Mouse (Mus musculus) kidney, embryonic 14.5 days (tissue): Measurements from ENCODE around the gene Gm49510. TPM values are rescaled to one million over a fixed set of nuclear protein-coding genes. Genes with fewer than 3 reads are reported as not detected.

Experiments used
- ATAC-seq: fragments of 200-750 bp; cut with Nextera tagmentation; 2 replicates; pipeline ENCODE4 v1.8.0; 2017; ENCODE audit warnings: moderate number of reproducible peaks, mild to moderate bottlenecking, moderate TSS enrichment, moderate library complexity; ENCODE audit not compliant: low FRiP score, low TSS enrichment
- H3K27ac ChIP-seq: fragments of 300-500 bp; sonication (generic); 2 replicates; pipeline ENCODE4 v1.5.1; 2014; ENCODE audit warnings: low read depth, mild to moderate bottlenecking, low read length, moderate library complexity, mixed read lengths
- H3K27me3 ChIP-seq: fragments of 300-500 bp; sonication (generic); 2 replicates; pipeline ENCODE4 v1.6.1; 2014; ENCODE audit warnings: mild to moderate bottlenecking, low read length; ENCODE audit not compliant: control insufficient read depth, insufficient read depth
- H3K36me3 ChIP-seq: fragments of 300-500 bp; sonication (generic); 2 replicates; pipeline ENCODE4 v1.6.1; 2014; ENCODE audit warnings: low read length, mixed read lengths; ENCODE audit not compliant: control insufficient read depth, insufficient read depth
- H3K4me1 ChIP-seq: fragments of 300-500 bp; sonication (generic); 2 replicates; pipeline ENCODE4 v1.6.1; 2014; ENCODE audit warnings: low read length, mixed read lengths; ENCODE audit not compliant: control insufficient read depth, insufficient read depth
- H3K4me2 ChIP-seq: fragments of 300-500 bp; sonication (generic); replicated peaks from 2 replicates; pipeline ENCODE4 v1.6.1; 2014; ENCODE audit warnings: low read depth, mild to moderate bottlenecking, low read length
- H3K4me3 ChIP-seq: fragments of 300-500 bp; sonication (generic); 2 replicates; pipeline ENCODE4 v1.5.1; 2014; ENCODE audit warnings: mild to moderate bottlenecking, low read length
- H3K9ac ChIP-seq: fragments of 300-500 bp; sonication (generic); 2 replicates; pipeline ENCODE4 v1.6.1; 2014; ENCODE audit warnings: low read depth, mild to moderate bottlenecking, low read length, moderate library complexity
- H3K9me3 ChIP-seq: fragments of 300-500 bp; sonication (generic); 2 replicates; pipeline ENCODE4 v1.6.1; 2016; ENCODE audit warnings: low read length; ENCODE audit not compliant: control insufficient read depth
- WGBS: fragments of 180-500 bp; shearing (Covaris S2); extraction: QIAGEN DNeasy Blood & Tissue Kit; methylation state at CpG from one replicate; pipeline ENCODE4 v1.1.7; 2014; 5-methylcytosine and 5-hydroxymethylcytosine counted together
- polyA plus RNA-seq: library from polyadenylated mRNA; unstranded; fragments of >200 nt; fragmentation: Nextera tagmentation; extraction: Ambion mirVana; gene quantifications from 2 replicates; pipeline ENCODE4 v1.2.1, GENCODE M21; 2014

Gene Gm49510
- polyA plus RNA-seq, 1 experiment from 2014 or later = 0.19 TPM

DNA sequence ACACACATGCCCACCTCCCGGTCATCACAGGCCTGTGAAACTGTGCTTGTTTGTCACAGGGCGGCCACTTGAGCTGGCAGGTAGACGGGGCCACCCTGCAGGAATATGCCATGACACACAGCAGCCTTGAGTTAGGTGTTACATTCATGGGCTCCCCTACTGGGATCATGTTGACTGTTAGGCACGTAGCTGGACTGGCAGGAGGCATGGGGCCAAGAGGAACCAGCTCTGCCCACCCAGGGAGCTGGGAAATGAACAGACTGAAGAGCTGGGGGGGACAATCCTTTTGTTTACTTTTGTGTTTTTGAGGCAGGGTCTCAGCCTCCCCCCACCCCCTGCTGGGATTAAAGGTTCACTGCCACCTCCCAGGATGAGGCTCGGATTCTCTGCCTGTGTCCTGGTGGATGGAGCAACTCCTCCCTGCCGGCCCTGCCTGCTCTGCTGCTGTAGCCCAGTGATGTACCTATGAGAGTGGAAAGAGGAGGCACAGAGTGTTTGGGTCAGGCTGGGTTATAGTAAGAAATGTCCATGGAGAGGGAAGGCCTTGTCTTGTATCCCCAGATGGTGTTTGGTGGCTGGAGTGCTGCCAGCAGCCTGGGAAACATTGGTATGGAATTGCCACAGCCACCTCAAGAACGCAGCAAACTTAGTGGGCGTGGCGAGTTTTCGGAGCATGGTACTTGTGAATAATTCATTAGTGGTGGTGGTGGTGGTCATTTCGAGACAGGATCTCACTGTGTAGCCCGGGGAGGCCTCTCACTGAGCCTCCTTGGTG, 16.8 kb downstream of the Gm49510 start:
- 0 out of 2 replicates have a peak overlapping the region, but pooled peaks have one; percentile 28 for H3K9ac ChIP-seq
- H3K9me3 ChIP-seq = no peaks in the 10 kb centered on the region
- peak overlapping the region; percentile 73 for H3K4me3 ChIP-seq

DNA sequence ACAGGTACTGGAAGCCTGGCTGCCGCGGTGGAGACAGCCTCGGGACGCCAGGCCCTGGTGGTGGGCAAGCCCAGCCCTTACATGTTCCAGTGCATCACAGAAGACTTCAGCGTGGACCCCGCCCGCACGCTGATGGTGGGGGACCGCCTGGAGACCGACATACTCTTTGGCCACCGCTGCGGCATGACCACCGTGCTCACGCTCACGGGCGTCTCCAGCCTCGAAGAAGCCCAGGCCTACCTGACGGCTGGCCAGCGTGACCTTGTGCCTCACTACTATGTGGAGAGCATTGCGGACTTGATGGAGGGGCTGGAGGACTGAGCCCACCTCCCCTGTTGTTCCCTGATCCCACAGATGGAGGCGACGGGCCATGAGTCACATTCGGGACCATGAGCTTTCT, 18.7 kb downstream of the Gm49510 start:
- no peak for ATAC-seq
- H3K4me3 ChIP-seq = no peak overlapping the region
- H3K27ac ChIP-seq = no peak overlapping the region
- H3K4me1 ChIP-seq = peaks cover 28% of the 10 kb centered on the region
- no peaks in the 10 kb centered on the region for H3K27me3 ChIP-seq
- 84% methylated on average over 23 of the region's 23 CpGs for WGBS
- H3K4me2 ChIP-seq = no peak overlapping the region
- H3K9ac ChIP-seq = no peak overlapping the region
- peaks cover 18% of the 10 kb centered on the region for H3K36me3 ChIP-seq
- no peaks in the 10 kb centered on the region for H3K9me3 ChIP-seq

More for the DNA sequence above, 16.8 kb downstream of the Gm49510 start:
- ATAC-seq = no peak
- WGBS = 63% methylated on average over 12 of the region's 12 CpGs
- peaks cover 20% of the 10 kb centered on the region for H3K36me3 ChIP-seq
- H3K27ac ChIP-seq = no peak overlapping the region
- H3K27me3 ChIP-seq = no peaks in the 10 kb centered on the region
- H3K4me1 ChIP-seq = peaks cover 28% of the 10 kb centered on the region
- H3K4me2 ChIP-seq = peak overlapping the region; percentile 97

DNA sequence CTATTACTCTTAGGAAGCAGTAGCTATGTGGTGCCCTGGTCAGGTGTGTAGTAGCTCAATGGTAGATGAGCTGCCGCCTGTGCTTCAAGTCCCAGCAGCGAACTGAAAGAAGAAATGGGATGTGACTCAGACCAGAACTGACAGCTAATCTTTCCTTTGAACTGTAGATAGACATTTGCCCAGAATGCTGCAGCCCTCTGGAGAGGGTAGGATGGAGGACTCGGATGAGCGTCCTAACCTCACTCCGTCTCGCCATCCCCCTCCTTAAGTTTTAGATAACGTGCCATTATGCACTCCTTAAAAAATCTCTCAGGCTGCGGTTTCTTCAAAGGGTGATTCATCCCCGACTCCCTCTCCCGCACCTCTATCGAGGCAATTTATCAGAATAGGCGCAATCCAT, 20.4 kb downstream of the Gm49510 start:
- Histone ChIP-seq H3K4me2 (no peak overlapping the region), H3K9ac (no peak overlapping the region), H3K27ac (no peak overlapping the region), H3K36me3 (peaks cover 18% of the 10 kb centered on the region), H3K9me3 (no peaks in the 10 kb centered on the region), H3K27me3 (no peaks in the 10 kb centered on the region), H3K4me3 (no peak overlapping the region), H3K4me1 (peaks cover 27% of the 10 kb centered on the region)
- no peak for ATAC-seq
- WGBS = 61% methylated on average over 12 of the region's 12 CpGs

DNA sequence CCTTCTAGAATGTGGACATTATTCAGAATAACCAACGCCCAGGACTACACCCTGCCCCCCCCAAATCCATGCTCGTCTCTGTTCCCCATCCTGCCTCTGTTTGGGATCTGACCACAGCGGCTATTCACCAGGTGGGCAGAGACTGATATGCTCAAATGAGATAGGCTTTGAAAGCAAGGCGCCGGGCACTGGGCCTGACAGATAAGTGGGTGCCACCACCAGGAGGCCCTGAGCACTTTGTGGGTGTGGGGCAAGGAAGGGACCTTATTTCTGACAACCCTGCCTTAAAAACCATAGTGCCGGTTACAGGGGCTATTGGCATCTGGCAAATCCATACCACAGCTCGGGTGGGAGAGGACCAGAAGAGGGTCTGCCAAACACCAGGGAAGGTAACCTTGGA, 23.2 kb downstream of the Gm49510 start:
- H3K4me2 ChIP-seq = no peak overlapping the region
- no peak overlapping the region for H3K27ac ChIP-seq
- no peak for ATAC-seq
- H3K36me3 ChIP-seq = peaks cover 17% of the 10 kb centered on the region
- no peaks in the 10 kb centered on the region for H3K27me3 ChIP-seq
- H3K9me3 ChIP-seq = no peaks in the 10 kb centered on the region
- WGBS = 92% methylated on average over 7 of the region's 7 CpGs
- H3K4me3 ChIP-seq = no peak overlapping the region
- peaks cover 32% of the 10 kb centered on the region for H3K4me1 ChIP-seq
- H3K9ac ChIP-seq = no peak overlapping the region

DNA sequence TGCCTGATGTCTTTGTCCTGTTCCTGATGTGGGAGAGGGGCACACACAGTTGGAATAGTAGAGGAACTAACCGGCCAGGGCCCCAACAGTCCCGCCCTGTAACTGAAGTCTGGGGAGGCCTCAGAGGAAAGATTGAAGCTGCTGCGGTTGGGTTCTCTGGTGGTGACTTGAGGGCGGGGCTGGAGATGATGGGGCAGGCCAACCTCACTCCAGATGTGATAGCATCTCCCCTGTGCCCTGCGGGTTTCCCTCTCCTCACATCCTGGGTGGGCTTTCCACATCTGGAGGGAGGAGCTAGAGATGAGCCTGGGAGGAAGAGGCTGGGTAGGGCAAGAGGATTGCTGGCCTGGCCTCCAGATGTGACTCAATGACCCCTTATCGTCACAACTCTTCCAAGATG, 24.1 kb downstream of the Gm49510 start:
- Histone ChIP-seq H3K4me2 (no peak overlapping the region), H3K4me3 (no peak overlapping the region), H3K9ac (no peak overlapping the region), H3K36me3 (peaks cover 11% of the 10 kb centered on the region; the same call in 1 of the 2 replicates), H3K9me3 (no peaks in the 10 kb centered on the region), H3K27me3 (no peaks in the 10 kb centered on the region), H3K4me1 (peaks cover 29% of the 10 kb centered on the region), H3K27ac (no peak overlapping the region)
- ATAC-seq = no peak
- WGBS = 62% methylated on average over 6 of the region's 6 CpGs

DNA sequence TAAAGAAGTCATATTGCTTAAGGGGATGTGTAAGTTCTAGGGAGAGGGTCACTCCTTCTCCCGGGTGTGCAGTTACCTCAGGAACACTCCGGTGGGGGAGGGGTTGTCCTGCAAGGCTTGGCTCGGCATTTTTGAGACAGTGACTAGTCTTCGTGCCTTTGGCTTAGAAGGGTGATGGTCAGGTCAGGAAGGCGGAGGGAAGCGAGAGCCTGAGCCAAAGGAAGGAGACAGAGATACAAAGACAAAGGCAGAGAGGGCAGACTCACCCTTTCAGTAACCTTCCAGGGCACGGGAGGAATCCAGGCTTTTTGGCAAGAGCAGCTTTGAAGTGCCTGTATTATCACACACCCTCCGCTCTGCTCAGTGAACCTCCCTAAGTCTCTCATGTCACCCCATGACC, 25.7 kb downstream of the Gm49510 start:
- no peak overlapping the region for H3K4me3 ChIP-seq
- no peaks in the 10 kb centered on the region for H3K27me3 ChIP-seq
- no peaks in the 10 kb centered on the region for H3K9me3 ChIP-seq
- peaks cover 7% of the 10 kb centered on the region for H3K36me3 ChIP-seq
- peaks cover 29% of the 10 kb centered on the region for H3K4me1 ChIP-seq
- H3K27ac ChIP-seq = peak overlapping the region; percentile 88; the same call in 1 of the 2 replicates
- 31% methylated on average over 8 of the region's 8 CpGs for WGBS
- H3K9ac ChIP-seq = 0 out of 2 replicates have a peak overlapping the region, but pooled peaks have one; percentile 25
- H3K4me2 ChIP-seq = no peak overlapping the region
- ATAC-seq = no peak

DNA sequence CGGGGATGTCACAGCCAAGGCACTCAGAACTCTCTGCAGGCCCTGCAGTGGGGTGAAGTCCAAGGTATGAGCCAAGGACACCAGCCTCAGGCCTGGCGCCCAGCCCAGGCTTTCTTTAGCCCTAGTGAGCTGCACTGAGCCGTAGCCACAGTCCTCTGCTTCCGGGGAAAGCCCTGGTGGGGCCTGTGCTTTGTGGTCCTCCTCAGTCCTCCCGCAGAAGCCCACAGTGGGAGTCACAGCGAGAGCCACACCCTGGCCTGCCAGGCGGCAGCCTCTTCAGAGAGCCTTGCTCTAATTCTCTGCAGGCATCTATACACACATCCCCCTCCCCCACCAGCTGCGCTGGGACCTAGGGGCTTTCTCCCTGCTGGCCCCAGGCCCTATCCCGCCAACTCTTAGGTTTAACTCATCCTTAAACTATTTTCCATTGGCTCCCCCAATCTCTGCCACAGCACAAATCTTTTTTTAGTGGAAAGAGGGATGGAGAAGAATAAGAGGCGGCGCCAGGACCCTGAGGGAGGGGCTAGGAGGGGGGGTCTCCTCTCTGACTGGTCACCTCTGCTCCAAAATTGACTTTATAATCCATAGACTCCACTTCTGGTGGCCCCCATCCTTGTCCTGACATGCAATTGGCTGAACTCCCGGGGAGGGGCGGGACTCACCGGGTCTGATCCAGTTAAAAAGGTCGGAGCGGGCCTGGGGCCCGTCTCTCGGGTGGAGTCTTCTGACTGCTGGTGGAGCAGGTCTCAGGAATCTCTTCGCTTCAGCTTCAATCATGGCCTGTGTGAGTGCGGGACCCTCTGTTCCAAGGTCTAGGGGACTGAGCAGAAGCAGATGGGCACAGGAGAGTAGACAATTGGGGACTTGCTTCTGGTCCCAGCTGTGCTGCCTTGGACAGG, 26.8 kb downstream of the Gm49510 start, which contains the start of gene Lgals1:
Gene Lgals1 (plus strand): TSS at position 705 of the 899 bp plus-strand sequence.
- Histone ChIP-seq H3K27me3 (no peaks in the 10 kb centered on the region), H3K9me3 (no peaks in the 10 kb centered on the region), H3K4me1 (peaks cover 27% of the 10 kb centered on the region), H3K4me2 (peak within 1 kb of the TSS; percentile 81), H3K9ac (peak within 1 kb of the TSS; percentile 63), H3K36me3 (peaks cover 7% of the 10 kb centered on the region), H3K27ac (peak within 1 kb of the TSS; percentile 88), H3K4me3 (peak within 1 kb of the TSS; percentile 49)
- 6% methylated on average over 20 of the region's 20 CpGs for WGBS
- peak; percentile 74 for ATAC-seq

DNA sequence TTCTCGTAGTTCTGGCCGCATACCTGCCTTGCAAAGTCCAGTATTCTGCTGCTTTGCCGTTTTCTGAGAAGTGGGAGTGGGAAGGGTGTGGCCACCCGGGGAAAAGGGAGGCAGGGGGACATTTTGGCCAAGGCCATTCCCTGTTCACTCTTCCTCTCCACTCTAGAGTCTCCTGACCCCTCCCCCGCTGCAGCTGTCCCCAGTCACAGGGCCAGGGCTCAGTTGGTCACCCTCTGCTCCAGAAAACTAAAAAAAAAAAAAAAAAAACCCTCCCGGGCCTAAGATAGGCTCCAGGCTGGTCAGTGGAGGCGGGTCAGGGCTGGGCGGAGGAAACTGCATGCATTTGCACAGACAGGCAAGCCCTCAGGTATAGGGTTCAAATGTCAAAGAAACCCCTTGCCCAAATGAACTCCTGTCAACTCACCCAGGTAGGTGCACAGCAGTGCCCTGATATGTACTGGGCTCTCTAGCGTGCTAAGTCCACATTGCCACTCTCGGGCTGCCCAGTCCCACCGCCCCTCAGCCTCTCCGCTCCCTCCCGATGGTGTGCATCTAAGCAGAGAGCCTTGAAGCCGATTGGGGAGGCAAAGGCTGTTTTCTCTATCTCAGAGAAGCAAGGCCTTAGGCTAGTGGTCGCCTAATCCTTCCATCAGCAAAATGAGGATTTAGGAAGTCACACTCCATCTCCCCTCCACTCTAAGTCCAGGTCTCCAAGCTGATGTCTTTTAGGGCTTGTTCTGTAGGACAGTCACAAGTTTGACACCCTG, 27.7 kb downstream of the Gm49510 start:
- Histone ChIP-seq H3K9ac (peak overlapping the region; percentile 63), H3K36me3 (peaks cover 7% of the 10 kb centered on the region), H3K27me3 (no peaks in the 10 kb centered on the region), H3K4me1 (peaks cover 27% of the 10 kb centered on the region), H3K9me3 (no peaks in the 10 kb centered on the region), H3K4me2 (peak overlapping the region; percentile 81), H3K4me3 (peak overlapping the region; percentile 49), H3K27ac (peak overlapping the region; percentile 88)
- 17% methylated on average over 15 of the region's 15 CpGs for WGBS
- ATAC-seq = no peak
